Mouse (Mus musculus) myocyte (in vitro differentiated cells): Measurements from ENCODE around the gene Ccser1. TPM values are rescaled to one million over a fixed set of nuclear protein-coding genes. Genes with fewer than 3 reads are reported as not detected.

Source experiments
- H3K27me3 ChIP-seq: one replicate; pipeline ENCODE4 v1.6.1; 2011; ENCODE audit not compliant: control insufficient read depth, insufficient read depth, insufficient read length
- H3K36me3 ChIP-seq: one replicate; pipeline ENCODE4 v1.6.1; 2011; ENCODE audit not compliant: control insufficient read depth, insufficient read depth
- H3K4me2 ChIP-seq: one replicate; pipeline ENCODE4 v1.6.1; 2011; ENCODE audit warnings: low read depth, control low read depth
- H3K4me3 ChIP-seq: one replicate; pipeline ENCODE4 v1.5.1; 2011; ENCODE audit warnings: mild to moderate bottlenecking, control low read depth, moderate library complexity
- H3K79me2 ChIP-seq: one replicate; pipeline ENCODE4 v1.6.1; 2011; ENCODE audit not compliant: control insufficient read depth, insufficient read depth
- H3ac ChIP-seq: one replicate; pipeline ENCODE4 v1.6.1; 2011; ENCODE audit not compliant: control insufficient read depth, insufficient read length
- CEBPB ChIP-seq: IDR thresholded peaks from 2 replicates; pipeline ENCODE4 v1.6.1; 2011; ENCODE audit warnings: mild to moderate bottlenecking, moderate library complexity; ENCODE audit not compliant: poor library complexity, insufficient read depth, severe bottlenecking
- E2F4 ChIP-seq: IDR thresholded peaks from one replicate; pipeline ENCODE4 v1.6.1; 2011; ENCODE audit warnings: mild to moderate bottlenecking, control low read depth, moderate library complexity; ENCODE audit not compliant: insufficient read depth
- MAX ChIP-seq: IDR thresholded peaks from one replicate; pipeline ENCODE4 v1.6.1; 2011; ENCODE audit warnings: low read depth, mild to moderate bottlenecking, control low read depth
- MYOD1 ChIP-seq, 3 experiments: IDR thresholded peaks; one replicate each; pipeline ENCODE4 v1.6.1; 2011; ENCODE audit warnings: control low read depth in 2 of 3, low read depth in 2 of 3, mild to moderate bottlenecking in 2 of 3, moderate library complexity in 1 of 3; ENCODE audit not compliant: insufficient read length in 2 of 3, control insufficient read depth in 1 of 3
- MYOG ChIP-seq, 3 experiments: IDR thresholded peaks; one replicate each; pipeline ENCODE4 v1.6.1; 2011; ENCODE audit warnings: control low read depth in 2 of 3, low read depth in 2 of 3, mild to moderate bottlenecking in 2 of 3; ENCODE audit not compliant: insufficient read length in 2 of 3, control insufficient read depth in 1 of 3, insufficient read depth in 1 of 3
- POLR2A ChIP-seq: IDR thresholded peaks from one replicate; pipeline ENCODE4 v1.6.1; 2011; ENCODE audit warnings: low read depth, mild to moderate bottlenecking, control low read depth, moderate library complexity; ENCODE audit not compliant: insufficient read length
- POLR2AphosphoS2 ChIP-seq: IDR thresholded peaks from one replicate; pipeline ENCODE4 v1.6.1; 2011; ENCODE audit warnings: low read depth, control low read depth; ENCODE audit not compliant: insufficient read length
- REST ChIP-seq: IDR thresholded peaks from one replicate; pipeline ENCODE4 v1.6.1; 2011; ENCODE audit warnings: mild to moderate bottlenecking, control low read depth, moderate library complexity; ENCODE audit not compliant: insufficient read depth, insufficient read length
- SRF ChIP-seq: IDR thresholded peaks from one replicate; pipeline ENCODE4 v1.6.1; 2011; ENCODE audit warnings: low read depth; ENCODE audit not compliant: control insufficient read depth, insufficient read length
- TCF12 ChIP-seq: IDR thresholded peaks from one replicate; pipeline ENCODE4 v1.6.1; 2011; ENCODE audit warnings: mild to moderate bottlenecking, control low read depth; ENCODE audit not compliant: poor library complexity, insufficient read depth, severe bottlenecking
- TCF3 ChIP-seq: IDR thresholded peaks from one replicate; pipeline ENCODE4 v1.6.1; 2011; ENCODE audit warnings: low read depth, control low read depth; ENCODE audit not compliant: insufficient read length
- USF1 ChIP-seq: IDR thresholded peaks from one replicate; pipeline ENCODE4 v1.6.1; 2011; ENCODE audit warnings: low read depth, mild to moderate bottlenecking, control low read depth, moderate library complexity
- polyA plus RNA-seq: library from polyadenylated mRNA; unstranded; fragments of >200 nt; fragmentation: generic; extraction: Trizol; gene quantifications from one replicate; pipeline ENCODE4 v1.2.1, GENCODE M21; 2012; ENCODE audit warnings: missing spikeins

The Ccser1 gene
- polyA plus RNA-seq, 1 experiment, result 0.52 TPM

- no peaks in the 10 kb centered on the region for H3K79me2 ChIP-seq
- no peaks in the 10 kb centered on the region for H3K27me3 ChIP-seq
- no peak overlapping the region for H3K4me2 ChIP-seq
- H3K36me3 ChIP-seq, result no peaks in the 10 kb centered on the region
- no peak for TF ChIP-seq MYOG (IDR thresholded peaks at IDR 0.05; ENCODE audit: control insufficient read depth in 1 of 3, insufficient read depth in 1 of 3, insufficient read length in 2 of 3, low read depth in 2 of 3)
- no peak for TF ChIP-seq TCF3
- no peak for TF ChIP-seq MAX
- TF ChIP-seq SRF, result no peak
- TF ChIP-seq MYOD1 (IDR thresholded peaks at IDR 0.05; ENCODE audit: control insufficient read depth in 1 of 3, insufficient read length in 2 of 3, low read depth in 2 of 3), result no peak
- no peak for TF ChIP-seq POLR2A
- TF ChIP-seq REST, result no peak
- TF ChIP-seq E2F4, result no peak
- TF ChIP-seq TCF12, result no peak
- TF ChIP-seq POLR2AphosphoS2, result no peak
- TF ChIP-seq USF1, result no peak
- no peak for TF ChIP-seq CEBPB
- no peak overlapping the region for H3ac ChIP-seq
- H3K4me3 ChIP-seq, result no peak overlapping the region
Observed at GRCm38 (mm10) chr6:61311324-61312091, 131.4 kb downstream of the Ccser1 start.

GRCm38 (mm10) chr6:61315884-61316601, 135.9 kb downstream of the Ccser1 start:
- Histone ChIP-seq H3K36me3 (no peaks in the 10 kb centered on the region), H3K27me3 (no peaks in the 10 kb centered on the region), H3K4me3 (no peak overlapping the region), H3ac (no peak overlapping the region), H3K79me2 (no peaks in the 10 kb centered on the region), H3K4me2 (no peak overlapping the region)
- TF ChIP-seq USF1 (no peak), E2F4 (no peak), POLR2A (no peak)

GRCm38 (mm10) chr6:61320842-61321241, 140.7 kb downstream of the Ccser1 start:
- Histone ChIP-seq H3K4me3 (no peak overlapping the region), H3K4me2 (no peak overlapping the region), H3K79me2 (no peaks in the 10 kb centered on the region), H3ac (no peak overlapping the region), H3K36me3 (no peaks in the 10 kb centered on the region), H3K27me3 (no peaks in the 10 kb centered on the region)
- no peak for TF ChIP-seq TCF12
- no peak for TF ChIP-seq REST
- no peak for TF ChIP-seq POLR2AphosphoS2
- no peak for TF ChIP-seq E2F4
- TF ChIP-seq CEBPB, result no peak
- no peak for TF ChIP-seq SRF
- no peak for TF ChIP-seq MAX
- no peak for TF ChIP-seq USF1
- no peak for TF ChIP-seq POLR2A
- TF ChIP-seq MYOG (IDR thresholded peaks at IDR 0.05; ENCODE audit: control insufficient read depth in 1 of 3, insufficient read depth in 1 of 3, insufficient read length in 2 of 3, low read depth in 2 of 3), result no peak
- no peak for TF ChIP-seq MYOD1 (IDR thresholded peaks at IDR 0.05; ENCODE audit: control insufficient read depth in 1 of 3, insufficient read length in 2 of 3, low read depth in 2 of 3)
- no peak for TF ChIP-seq TCF3

GRCm38 (mm10) chr6:61322328-61322727, 142.2 kb downstream of the Ccser1 start:
- no peaks in the 10 kb centered on the region for H3K79me2 ChIP-seq
- no peaks in the 10 kb centered on the region for H3K27me3 ChIP-seq
- no peak overlapping the region for H3K4me2 ChIP-seq
- no peak overlapping the region for H3K4me3 ChIP-seq
- no peaks in the 10 kb centered on the region for H3K36me3 ChIP-seq
- TF ChIP-seq SRF, result no peak
- TF ChIP-seq CEBPB, result no peak
- TF ChIP-seq REST, result no peak
- no peak for TF ChIP-seq USF1
- TF ChIP-seq TCF3, result no peak
- TF ChIP-seq MAX, result no peak
- TF ChIP-seq POLR2A, result no peak
- H3ac ChIP-seq, result no peak overlapping the region

DNA sequence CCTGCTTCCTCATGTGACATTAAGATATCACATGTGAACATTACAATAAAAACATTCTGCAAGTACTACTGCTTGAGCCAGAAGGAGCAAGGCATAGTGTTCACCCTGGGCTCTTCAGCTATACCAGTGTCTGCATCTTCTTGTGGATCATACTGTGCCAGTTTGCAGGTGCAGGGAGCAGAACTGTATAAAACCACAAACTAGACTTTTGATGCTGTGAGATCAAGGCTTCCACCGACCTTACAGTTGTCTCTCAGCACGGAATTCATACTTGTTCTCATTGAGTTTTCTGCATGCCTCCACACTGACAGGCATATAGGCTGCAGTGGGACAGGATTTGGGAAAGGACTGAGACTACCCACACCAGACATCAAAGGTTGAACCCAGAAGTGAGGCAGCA, 146.0 kb downstream of the Ccser1 start:
- Histone ChIP-seq H3K27me3 (no peaks in the 10 kb centered on the region), H3ac (no peak overlapping the region), H3K4me3 (no peak overlapping the region), H3K4me2 (no peak overlapping the region), H3K79me2 (no peaks in the 10 kb centered on the region), H3K36me3 (no peaks in the 10 kb centered on the region)
- TF ChIP-seq POLR2A (no peak), SRF (no peak), TCF12 (no peak), CEBPB (no peak), MAX (no peak), USF1 (no peak), MYOG (IDR thresholded peaks at IDR 0.05; ENCODE audit: control insufficient read depth in 1 of 3, insufficient read depth in 1 of 3, insufficient read length in 2 of 3, low read depth in 2 of 3) (no peak), REST (no peak), TCF3 (no peak), POLR2AphosphoS2 (no peak), E2F4 (no peak), MYOD1 (IDR thresholded peaks at IDR 0.05; ENCODE audit: control insufficient read depth in 1 of 3, insufficient read length in 2 of 3, low read depth in 2 of 3) (no peak)
